Mouse (Mus musculus) ovary, postnatal 10 days (tissue): ENCODE results near the gene Lsm10.

Experiments used
- DNase-seq: peaks from one replicate; pipeline ENCODE4 v3.0.0; 2022; ENCODE audit warnings: low spot score

The Lsm10 gene

GRCm38 (mm10) chr4:126119051-126119450 lies 22.6 kb downstream of the Lsm10 start:
- DNase-seq: no peak

DNA sequence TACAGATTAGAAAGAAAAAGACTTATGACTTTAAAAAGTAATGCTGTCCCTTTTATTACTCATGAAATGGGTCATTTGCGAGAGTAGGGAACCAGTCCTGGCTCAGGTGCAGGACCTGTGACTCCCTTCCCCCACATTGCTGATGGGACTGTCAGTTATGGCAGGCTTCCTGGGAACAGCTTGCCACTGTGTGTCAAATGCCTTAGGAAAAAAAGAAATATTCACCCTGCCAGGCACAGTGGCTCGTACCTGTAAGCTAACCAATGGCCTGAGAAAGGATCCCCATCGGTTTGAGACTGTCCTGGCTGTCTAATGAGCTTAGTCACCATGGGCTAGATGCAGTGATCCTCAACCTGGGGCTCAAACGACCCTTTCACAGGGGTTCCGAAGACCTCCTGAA lies 23.6 kb downstream of the Lsm10 start:
- DNase-seq: no peak

DNA sequence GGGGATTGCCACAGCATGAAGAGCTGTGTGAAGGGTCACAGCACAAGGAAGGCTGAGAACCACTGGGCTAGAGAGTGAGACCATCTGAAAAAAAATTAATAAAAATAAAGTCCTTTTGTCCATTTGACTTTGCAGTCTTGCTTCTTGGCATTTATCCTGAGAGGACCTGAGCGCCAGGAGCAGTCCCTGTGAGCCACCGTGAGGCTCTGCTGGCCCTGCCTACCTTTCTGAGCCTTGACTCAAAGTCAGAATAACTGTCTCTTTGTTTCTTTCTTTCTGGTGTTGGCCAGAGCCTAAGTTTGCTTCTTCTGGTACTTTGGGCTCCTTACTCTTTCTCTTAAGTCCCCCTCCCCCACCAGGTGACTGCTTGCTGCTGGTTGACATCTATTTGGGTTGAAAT lies 24.1 kb downstream of the Lsm10 start:
- no peak for DNase-seq

- no peak for DNase-seq
Observed at GRCm38 (mm10) chr4:126123309-126124040, 27.1 kb downstream of the Lsm10 start.

GRCm38 (mm10) chr4:126130502-126130901 lies 34.1 kb downstream of the Lsm10 start:
- no peak for DNase-seq

DNA sequence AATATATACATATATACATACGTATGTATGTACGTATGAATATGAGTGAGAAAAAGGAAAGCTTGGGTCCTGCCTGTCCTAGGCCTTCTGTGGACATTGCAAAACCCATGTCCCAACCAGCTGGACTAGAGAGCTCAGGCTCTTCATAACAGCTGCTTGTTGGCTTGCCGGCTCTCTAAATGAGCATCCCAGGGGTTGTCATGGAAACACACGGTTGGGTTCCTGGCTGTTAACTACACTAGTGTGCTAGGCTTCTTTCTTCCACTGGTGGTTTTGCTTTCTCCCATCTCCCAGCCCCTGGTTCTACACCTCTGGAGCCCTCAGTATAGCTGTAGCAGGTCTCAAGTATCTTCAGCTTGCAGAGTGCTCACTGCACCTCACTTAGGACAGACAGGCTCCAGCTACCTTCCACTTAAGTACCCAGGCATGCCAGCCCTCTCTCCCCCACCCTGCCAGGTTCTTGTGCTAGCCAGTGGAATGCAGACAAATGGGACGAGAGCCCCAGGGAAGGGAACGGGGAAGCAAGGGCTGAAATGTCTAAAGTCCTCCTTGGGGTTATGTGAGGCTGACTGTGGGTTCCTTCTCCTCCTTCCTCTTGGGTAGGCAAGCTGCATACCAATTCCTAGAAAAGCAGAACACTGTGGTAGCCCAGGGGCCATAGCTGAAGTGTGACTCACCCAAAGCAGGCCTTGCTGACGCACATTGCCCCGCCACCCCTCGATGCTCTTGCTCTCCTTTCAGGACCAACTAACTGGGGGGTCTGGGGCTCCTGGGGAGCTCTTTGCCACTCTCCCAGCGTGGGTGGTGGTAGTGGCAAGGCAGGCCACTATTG lies 35.1 kb downstream of the Lsm10 start:
- DNase-seq: no peak

- DNase-seq: no peak
Observed at GRCm38 (mm10) chr4:126132636-126133264, 36.3 kb downstream of the Lsm10 start.

DNA sequence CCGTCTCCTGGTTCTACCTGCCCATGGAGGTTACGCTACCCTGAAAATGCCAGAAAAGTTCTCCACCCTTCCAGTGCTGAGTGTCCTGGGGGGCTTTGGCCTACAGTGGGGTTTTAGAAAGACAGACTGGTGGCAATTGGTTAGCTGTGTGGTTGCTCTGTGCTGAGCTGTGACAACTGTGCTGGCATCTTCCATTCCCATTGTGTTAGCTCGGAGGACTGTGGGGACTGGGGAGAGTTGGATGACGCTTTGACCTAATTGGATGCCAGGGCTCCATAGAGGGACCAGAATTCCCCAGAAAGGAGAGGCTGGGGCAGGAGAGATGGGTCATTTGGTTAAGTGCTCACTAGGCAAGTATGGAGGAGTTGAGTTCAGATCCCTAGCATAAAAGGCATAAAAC lies 37.8 kb downstream of the Lsm10 start:
- no peak for DNase-seq

GRCm38 (mm10) chr4:126134639-126135038 lies 38.2 kb downstream of the Lsm10 start:
- no peak for DNase-seq

- DNase-seq: no peak
Observed at GRCm38 (mm10) chr4:126137773-126138172, 41.4 kb downstream of the Lsm10 start.

- DNase-seq: no peak
Observed at GRCm38 (mm10) chr4:126141021-126141420, 44.6 kb downstream of the Lsm10 start.

GRCm38 (mm10) chr4:126145396-126145795 lies 49.0 kb downstream of the Lsm10 start:
- DNase-seq: no peak

GRCm38 (mm10) chr4:126146974-126147532 lies 50.6 kb downstream of the Lsm10 start:
- no peak for DNase-seq

GRCm38 (mm10) chr4:126147533-126148160 lies 51.2 kb downstream of the Lsm10 start, which contains the start of gene Eva1b:
Eva1b (plus strand) TSS chr4:126147744.
- peak; percentile 74 for DNase-seq
